Mouse (Mus musculus) heart, adult 2 months (tissue): Measurements from ENCODE around the gene Zbtb7b.

Experiments
- CTCF ChIP-seq: fragments of 200-600 bp; IDR thresholded peaks from 2 replicates; pipeline ENCODE4 v1.8.1; 2022; ENCODE audit warnings: antibody characterized with exemption, mild to moderate bottlenecking, moderate library complexity
- EP300 ChIP-seq: fragments of 200-500 bp; IDR thresholded peaks from 2 replicates; pipeline ENCODE4 v1.6.1; 2011; ENCODE audit warnings: low read depth, low read length, control low read depth; ENCODE audit not compliant: insufficient read depth
- POLR2A ChIP-seq: fragments of 200-500 bp; IDR thresholded peaks from 2 replicates; pipeline ENCODE4 v1.6.1; 2011; ENCODE audit warnings: mild to moderate bottlenecking, low read depth, low read length, control low read depth; ENCODE audit not compliant: insufficient read depth

GRCm38 (mm10) chr3:89402693-89403092 is 8.1 kb upstream of the Zbtb7b start, which contains the start of gene Lenep:
- TF ChIP-seq POLR2A: no peak
- no peak for TF ChIP-seq CTCF
- no peak for TF ChIP-seq EP300
